Mouse (Mus musculus) cerebellum, adult 2 months (tissue): ENCODE results near the gene Slc44a5.

ENCODE experiments used
- CTCF ChIP-seq: fragments of 200-500 bp; IDR thresholded peaks from 2 replicates; pipeline ENCODE4 v1.5.1; 2011; ENCODE audit warnings: low read depth, mild to moderate bottlenecking, control low read depth, low read length, moderate library complexity, borderline replicate concordance; ENCODE audit not compliant: insufficient read depth
- POLR2A ChIP-seq: fragments of 200-500 bp; IDR thresholded peaks from 2 replicates; pipeline ENCODE4 v1.6.1; 2011; ENCODE audit warnings: low read length, control low read depth, borderline replicate concordance; ENCODE audit not compliant: insufficient read depth

- TF ChIP-seq CTCF (no peak), POLR2A (no peak)
Measured at GRCm38 (mm10) chr3:154171881-154172592, 198.8 kb downstream of the Slc44a5 start.
